Mouse (Mus musculus): ENCODE data around the gene Prox1.

The Prox1 gene

DNA sequence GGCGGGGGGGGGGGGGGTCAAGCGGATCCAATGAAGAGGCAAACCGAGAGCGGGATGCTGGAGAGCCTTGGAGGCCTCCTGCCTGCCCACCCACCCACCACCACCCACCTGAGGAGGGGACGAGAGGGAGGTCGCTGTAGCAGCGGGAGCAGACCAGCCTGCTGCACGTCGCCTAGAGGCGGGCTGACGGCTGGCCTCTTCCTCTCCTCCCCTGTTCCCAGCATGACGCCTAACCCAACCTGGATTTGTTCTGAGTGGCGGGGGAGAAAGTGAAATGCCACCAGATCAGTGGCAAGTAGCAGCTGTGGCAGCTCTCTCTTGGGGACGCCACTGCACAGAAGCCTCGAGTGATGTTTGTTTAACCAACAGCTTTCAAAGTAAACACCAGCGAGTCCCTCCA is 3.1 kb upstream of the Prox1 start:
- DNase-seq (ENCODE audit: low read depth): no peak

GRCm38 (mm10) chr1:190172979-190173461 is 2.5 kb upstream of the Prox1 start:
- no peak for DNase-seq (ENCODE audit: low read depth)

DNA sequence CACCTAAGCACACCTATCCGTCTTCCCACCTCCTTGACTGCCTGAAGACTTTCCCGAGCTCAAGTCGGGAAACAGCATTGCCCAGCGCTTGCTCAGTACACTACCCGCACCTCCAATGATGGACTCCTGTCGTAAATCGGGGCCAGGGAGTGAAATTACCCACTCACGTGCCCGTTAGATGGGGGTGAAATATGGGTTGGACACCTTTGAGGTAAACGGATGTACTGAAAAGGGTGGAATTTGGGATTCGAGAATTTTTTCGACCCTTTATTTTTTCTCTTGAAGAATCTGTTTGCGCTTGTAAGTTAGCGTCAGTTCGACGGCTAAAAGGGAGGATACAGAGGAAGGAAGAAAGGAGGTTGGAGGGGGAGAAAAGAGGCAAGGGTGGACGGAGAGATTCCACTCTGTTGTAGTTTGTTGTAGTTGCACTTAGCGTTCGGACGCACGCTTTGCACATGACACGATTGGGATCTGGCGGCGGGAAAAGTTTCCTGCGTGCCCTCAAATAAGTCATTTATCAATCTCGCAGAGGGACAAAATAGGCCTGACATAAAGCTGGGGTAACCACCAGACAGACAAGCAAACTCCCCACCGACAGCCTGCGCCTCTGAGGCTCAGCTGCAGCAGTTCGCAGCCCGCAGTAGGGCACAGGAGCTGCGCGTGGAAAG is 1.9 kb upstream of the Prox1 start:
- DNase-seq (ENCODE audit: low read depth): peak; percentile 4

DNA sequence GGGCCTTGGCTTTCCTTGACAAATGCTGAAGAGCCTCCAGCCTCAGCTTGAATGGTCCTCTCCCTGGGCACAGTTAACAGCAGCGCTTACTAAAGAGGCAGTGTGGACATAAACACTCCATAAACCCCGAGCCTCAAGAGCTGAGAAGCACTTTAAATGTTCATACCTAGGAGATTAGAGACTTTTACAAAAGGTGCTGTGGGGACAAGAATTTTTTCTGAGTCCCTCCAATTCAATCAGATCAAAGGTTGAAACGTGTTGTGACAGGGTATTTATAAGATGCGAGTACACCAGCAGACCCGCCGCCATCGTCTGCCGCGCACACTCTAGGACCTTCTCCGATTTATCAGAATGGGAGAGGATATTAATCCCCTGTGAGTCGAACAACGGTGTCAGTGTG is 1.2 kb upstream of the Prox1 start:
- peak; percentile 8 for DNase-seq (ENCODE audit: low read depth)

GRCm38 (mm10) chr1:190171341-190171740 is 827 bp upstream of the Prox1 start:
- DNase-seq (ENCODE audit: low read depth): no peak

- no peak for DNase-seq (ENCODE audit: low read depth)
These were observed 304 bp upstream of the Prox1 start for GRCm38 (mm10) chr1:190170819-190171216.

- DNase-seq (ENCODE audit: low read depth): peak; percentile 4
These were observed 1.5 kb downstream of the Prox1 start for GRCm38 (mm10) chr1:190168761-190169671.

- peak; percentile 6 for DNase-seq (ENCODE audit: low read depth)
These were observed 2.4 kb downstream of the Prox1 start for GRCm38 (mm10) chr1:190168115-190168514.

DNA sequence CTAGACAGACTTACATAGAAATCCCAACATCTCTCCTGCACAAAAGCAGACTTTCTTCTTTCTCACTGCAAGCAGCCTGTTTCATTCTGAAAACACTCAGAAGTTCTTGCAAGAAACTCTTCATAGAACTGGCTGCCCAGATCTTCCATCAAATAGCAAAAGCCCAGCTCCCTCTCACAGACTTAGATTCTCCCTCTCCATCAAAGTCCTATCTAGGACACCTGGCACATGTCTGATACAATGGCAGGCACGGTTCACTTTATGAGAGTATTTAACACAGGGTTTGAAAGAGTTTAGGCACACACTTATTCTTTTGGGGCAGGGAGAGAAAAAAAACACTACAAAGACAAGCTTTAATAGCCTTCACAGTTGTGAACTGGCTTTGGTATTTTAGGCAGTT is 2.9 kb downstream of the Prox1 start:
- DNase-seq (ENCODE audit: low read depth): no peak

- no peak for DNase-seq (ENCODE audit: low read depth)
These were observed 5.0 kb downstream of the Prox1 start for GRCm38 (mm10) chr1:190165511-190165910.

DNA sequence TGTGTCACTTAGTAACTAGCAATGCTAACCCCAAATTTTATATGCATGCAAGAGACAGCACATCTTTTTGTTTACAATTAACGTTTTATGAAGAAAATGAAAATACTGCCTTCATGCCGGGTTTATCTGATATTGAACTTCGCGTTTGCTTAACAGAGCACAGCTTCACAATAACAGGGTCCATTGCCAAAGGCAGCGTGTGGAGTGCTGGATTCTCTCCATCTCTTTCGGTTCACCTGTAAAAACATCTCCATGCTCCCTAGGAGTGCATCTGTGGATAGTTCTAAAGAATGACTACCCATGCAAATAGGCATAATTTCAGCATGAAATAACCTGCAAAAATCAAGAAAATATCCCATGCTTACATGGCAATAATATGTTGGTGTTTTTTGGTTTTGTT is 7.0 kb downstream of the Prox1 start:
- DNase-seq (ENCODE audit: low read depth): no peak

DNA sequence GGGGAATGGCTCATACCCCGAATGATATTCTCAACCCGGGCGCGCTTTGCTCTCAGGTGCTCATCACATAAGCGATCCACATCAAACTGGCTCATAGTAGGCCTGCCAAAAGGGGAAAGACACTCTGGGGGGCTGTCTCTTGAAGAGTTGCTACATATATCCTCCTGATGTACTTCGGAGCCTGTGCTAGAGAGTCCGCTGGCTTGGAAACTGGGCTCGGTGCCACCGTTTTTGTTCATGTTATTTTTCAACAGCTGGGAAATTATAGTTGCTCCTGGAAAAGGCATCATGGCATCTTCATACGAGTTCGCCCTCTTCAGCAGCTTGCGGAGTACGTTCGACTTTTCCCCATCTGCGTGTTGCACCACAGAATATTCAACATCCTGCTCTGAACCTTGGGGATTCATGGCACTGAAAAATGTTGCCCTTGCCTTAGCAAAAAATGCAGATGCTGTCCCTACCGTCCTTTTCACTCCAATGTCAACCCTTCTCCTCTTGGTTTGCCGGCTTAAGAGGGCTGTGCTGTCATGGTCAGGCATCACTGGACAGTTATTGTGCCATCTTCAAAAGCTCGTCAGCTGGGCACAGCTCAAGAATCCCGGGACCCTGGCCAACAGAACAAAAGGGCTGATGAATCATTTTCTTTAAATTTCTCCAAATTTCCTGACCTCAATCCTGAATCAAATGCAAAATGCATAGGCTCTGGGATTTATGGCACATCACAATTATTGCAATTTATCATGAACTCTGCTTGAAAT is 8.6 kb downstream of the Prox1 start:
- DNase-seq (ENCODE audit: low read depth): no peak

GRCm38 (mm10) chr1:190161288-190161687 is 9.2 kb downstream of the Prox1 start:
- DNase-seq (ENCODE audit: low read depth): no peak

GRCm38 (mm10) chr1:190159457-190159856 is 11.1 kb downstream of the Prox1 start:
- no peak for DNase-seq (ENCODE audit: low read depth)

- no peak for DNase-seq (ENCODE audit: low read depth)
These were observed 14.8 kb downstream of the Prox1 start for GRCm38 (mm10) chr1:190155751-190156150.

GRCm38 (mm10) chr1:190155021-190155420 is 15.5 kb downstream of the Prox1 start:
- no peak for DNase-seq (ENCODE audit: low read depth)

DNA sequence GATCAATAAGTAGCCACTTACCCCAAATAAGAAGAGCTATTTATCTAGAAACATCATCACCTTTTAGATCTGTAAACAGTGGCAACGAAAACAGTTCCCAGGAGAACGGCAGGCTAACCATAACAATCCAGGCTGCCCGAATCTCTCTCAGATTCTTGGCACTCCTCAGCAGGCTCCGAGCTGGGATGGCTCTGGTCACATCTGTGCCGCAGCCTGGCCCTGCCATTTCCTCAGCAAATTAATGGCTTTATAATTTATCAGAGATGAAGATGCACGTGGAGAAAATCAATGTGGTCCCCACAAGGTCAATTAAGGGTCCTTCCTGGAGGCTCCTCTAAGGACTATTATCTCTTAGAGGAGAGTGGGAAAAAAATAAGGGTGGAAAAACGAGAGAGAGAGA is 16.2 kb downstream of the Prox1 start:
- DNase-seq (ENCODE audit: low read depth): no peak

DNA sequence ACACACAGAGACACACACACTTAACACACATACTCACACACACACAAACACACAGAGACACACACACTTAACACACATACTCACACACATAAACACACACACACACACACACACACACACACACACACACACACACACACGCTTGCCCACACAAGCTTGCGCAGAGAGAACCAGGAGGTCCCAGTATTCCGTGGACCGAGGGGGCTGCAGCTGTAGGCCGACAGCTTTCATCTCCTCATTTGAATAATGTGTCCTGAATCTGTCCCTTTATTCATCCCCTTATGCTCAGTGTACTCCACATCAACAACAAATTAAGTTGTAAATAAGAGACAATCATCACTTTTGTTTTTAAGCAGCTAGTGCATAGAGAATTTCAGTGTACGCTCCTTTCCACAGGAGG is 17.9 kb downstream of the Prox1 start:
- DNase-seq (ENCODE audit: low read depth): no peak

DNA sequence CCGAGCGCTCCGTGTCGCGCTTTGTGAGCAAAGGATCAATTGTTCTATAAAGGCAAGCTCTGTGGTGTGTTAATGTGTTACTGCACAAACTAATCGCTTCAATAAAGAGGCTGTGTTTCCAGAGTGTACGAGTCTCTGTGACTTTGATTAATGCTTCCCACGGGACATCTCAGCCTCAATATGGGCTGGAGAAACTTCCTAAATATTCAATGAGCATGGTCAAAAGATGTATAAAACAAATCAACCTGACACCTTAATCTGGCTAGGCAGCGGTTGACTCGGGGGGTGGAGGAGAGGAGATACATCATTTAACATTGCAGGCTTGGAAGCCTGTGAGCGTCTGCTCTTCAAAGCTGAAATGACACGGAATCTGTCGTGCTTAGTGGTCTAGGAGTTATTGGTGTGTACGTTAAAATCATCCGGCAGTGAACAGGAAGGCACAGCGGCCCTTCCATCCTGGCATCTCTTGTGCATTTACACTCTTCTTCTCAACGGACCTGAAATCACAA is 21.2 kb downstream of the Prox1 start:
- no peak for DNase-seq (ENCODE audit: low read depth)

DNA sequence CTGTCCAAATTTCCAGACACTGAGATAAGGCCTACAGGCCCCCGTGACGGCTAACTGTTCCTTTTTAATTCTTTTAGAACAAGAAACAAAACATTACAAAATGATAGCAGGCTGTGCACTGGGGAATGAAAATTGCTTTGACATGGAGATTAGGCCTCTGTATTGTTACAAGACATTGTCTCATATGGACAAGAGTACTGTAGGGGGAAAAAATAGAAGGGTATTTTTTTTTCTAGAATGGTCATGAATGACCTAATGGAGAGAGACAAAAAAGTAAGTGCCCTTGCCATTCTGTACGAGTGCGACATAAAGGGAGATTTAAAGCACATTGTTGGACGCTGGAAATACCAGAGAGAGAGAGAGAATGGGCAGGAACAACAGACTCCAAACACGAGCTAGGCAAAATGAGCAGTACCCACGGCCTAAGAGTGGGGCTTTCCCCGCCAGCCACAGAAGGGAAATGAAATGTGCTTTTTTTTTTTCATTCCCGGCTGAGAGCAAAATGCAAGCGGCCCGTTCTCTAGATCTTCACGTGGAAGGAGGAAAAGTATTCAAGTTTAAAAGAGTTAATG is 21.8 kb downstream of the Prox1 start:
- no peak for DNase-seq (ENCODE audit: low read depth)

- DNase-seq (ENCODE audit: low read depth): no peak
These were observed 22.7 kb downstream of the Prox1 start for GRCm38 (mm10) chr1:190147816-190148215.

- DNase-seq (ENCODE audit: low read depth): no peak
These were observed 26.1 kb downstream of the Prox1 start for GRCm38 (mm10) chr1:190144416-190144815.

Measured in induced T-regulatory cell, adult 2 months (primary cell).